In genomic region chr9:115311223-115311520, GRCm38 (mm10) we compare ENCODE assay signal across 8 mouse cellular contexts. TPM values are rescaled to one million over a fixed set of nuclear protein-coding genes. Genes with fewer than 3 reads are reported as not detected.
DNase-seq lines count a peak whose midpoint lies in the region; TF ChIP-seq lines count a peak whose summit lies in the region.

No protein-coding gene starts in this region.

- no peaks in the 10 kb centered on the region for H3K36me3 ChIP-seq in thymus, adult 2 months (ENCODE audit: control insufficient read depth, insufficient read depth, low read length)
- H3K36me3 ChIP-seq in forebrain, embryonic 10.5 days (replicated peaks) = no peaks in the 10 kb centered on the region

- TF ChIP-seq POLR2A in thymus, adult 2 months (IDR thresholded peaks at IDR 0.05; ENCODE audit: control insufficient read depth, extremely low read depth, insufficient read depth, low read length, poor library complexity) = no peak

- H3K27ac ChIP-seq in thymus, adult 2 months (ENCODE audit: control insufficient read depth, insufficient read depth, low read length) = no peak overlapping the region
- H3K27ac ChIP-seq in forebrain, embryonic 10.5 days = peak overlapping the region; percentile 99

- WGBS in thymus, adult 2 months = 32% methylated on average over 5 of the region's 5 CpGs
- 11% methylated on average over 5 of the region's 5 CpGs for WGBS in forebrain, embryonic 10.5 days

- H3K4me3 ChIP-seq in thymus, adult 2 months (ENCODE audit: control insufficient read depth, insufficient read depth, low read length) = no peak overlapping the region
- H3K4me3 ChIP-seq in forebrain, embryonic 10.5 days = peak overlapping the region; percentile 99

- H3K9me3 ChIP-seq in forebrain, embryonic 10.5 days = no peaks in the 10 kb centered on the region

- H3K27me3 ChIP-seq in thymus, adult 2 months (ENCODE audit: control insufficient read depth, insufficient read depth, low read length) = no peaks in the 10 kb centered on the region
- H3K27me3 ChIP-seq in forebrain, embryonic 10.5 days (ENCODE audit: poor library complexity, severe bottlenecking) = no peaks in the 10 kb centered on the region

- peak; percentile 20 for DNase-seq in thymus, adult 2 months
- no peak for DNase-seq in thymus, postnatal 4 days
- no peak for DNase-seq in forebrain, embryonic 10.5 days (ENCODE audit: extremely low spot score, low spot score)
- peak; percentile 95 for DNase-seq in kidney, adult 9 months
- peak; percentile 54 for DNase-seq in lung, postnatal 36 days
- no peak for DNase-seq in adrenal gland, postnatal 25 days
- DNase-seq in urinary bladder, postnatal 10 days (ENCODE audit: low spot score) = no peak
- DNase-seq in retina, postnatal 1 day = no peak

- H3K4me1 ChIP-seq in thymus, adult 2 months (replicated peaks; ENCODE audit: control insufficient read depth, insufficient read depth, low read length) = peaks cover 2% of the 10 kb centered on the region
- peaks cover 38% of the 10 kb centered on the region for H3K4me1 ChIP-seq in forebrain, embryonic 10.5 days

- TF ChIP-seq CTCF in thymus, adult 2 months (IDR thresholded peaks at IDR 0.05; ENCODE audit: borderline replicate concordance, control insufficient read depth, extremely low read depth, insufficient read depth, low read length, poor library complexity) = no peak

RNA-seq across cellular contexts. Expression of gene Stt3b, which starts 1.0 kb away (rescaled TPM):
- 50.0 and 69.3 TPM in 2 replicates for polyA plus RNA-seq in thymus, adult 2 months (2012; rRNA removed)
- polyA plus RNA-seq in forebrain, embryonic 10.5 days (2016; fragmentation: Nextera tagmentation; extraction: Ambion mirVana) = 85.5 and 86.8 TPM in 2 replicates
- 112 and 116 TPM in 2 replicates for total RNA-seq in adrenal gland, postnatal 25 days (2021)

Comparison
In these comparisons a context has a peak if more than half of its experiments do, and no peak if none do; other contexts are left out.
1. DNase-seq: peak in thymus, adult 2 months (single experiment), kidney, adult 9 months (single experiment) and lung, postnatal 36 days (single experiment); none in thymus, postnatal 4 days (single experiment), forebrain, embryonic 10.5 days (single experiment), adrenal gland, postnatal 25 days (single experiment), urinary bladder, postnatal 10 days (single experiment) and retina, postnatal 1 day (single experiment).